Mouse (Mus musculus) c-Kit-positive CD71-positive TER-119-negative erythroid progenitor cells, embryonic 14.5 days (primary cell): ENCODE measurements around the gene Rab42.

Source experiments
- DNase-seq: peaks from one replicate; pipeline ENCODE4 v3.0.0-alpha.2; 2013; ENCODE audit warnings: low read depth

The Rab42 gene

GRCm38 (mm10) chr4:132269740-132270560 is 33.2 kb downstream of the Rab42 start:
- DNase-seq: peak; percentile 85

- no peak for DNase-seq
Measured at GRCm38 (mm10) chr4:132268871-132269739, 34.1 kb downstream of the Rab42 start.

GRCm38 (mm10) chr4:132266835-132267349 is 36.3 kb downstream of the Rab42 start:
- DNase-seq: no peak

- DNase-seq: no peak
Measured at GRCm38 (mm10) chr4:132263313-132263712, 39.9 kb downstream of the Rab42 start.

- DNase-seq: no peak
Measured at GRCm38 (mm10) chr4:132262358-132262616, 40.9 kb downstream of the Rab42 start.

GRCm38 (mm10) chr4:132261514-132262357 is 41.4 kb downstream of the Rab42 start, which contains the start of gene Gmeb1:
Gmeb1 (minus strand) TSS chr4:132261602.
- no peak for DNase-seq

GRCm38 (mm10) chr4:132260404-132261379 is 42.5 kb downstream of the Rab42 start:
- no peak for DNase-seq

GRCm38 (mm10) chr4:132259248-132259647 is 43.9 kb downstream of the Rab42 start:
- DNase-seq: no peak

GRCm38 (mm10) chr4:132256384-132256783 is 46.8 kb downstream of the Rab42 start:
- no peak for DNase-seq

- no peak for DNase-seq
Measured at GRCm38 (mm10) chr4:132254986-132255385, 48.2 kb downstream of the Rab42 start.

GRCm38 (mm10) chr4:132253622-132254021 is 49.6 kb downstream of the Rab42 start:
- DNase-seq: no peak

- no peak for DNase-seq
Measured at GRCm38 (mm10) chr4:132253128-132253527, 50.1 kb downstream of the Rab42 start.
